Mouse (Mus musculus): ENCODE results near the gene Hnrnpa1. TPM values are rescaled to one million over a fixed set of nuclear protein-coding genes. Genes with fewer than 3 reads are reported as not detected.
A peak's percentile ranks its signal among the peaks of the same experiment; 100 is the strongest.

Hnrnpa1 gene
- polyA plus RNA-seq, 1 experiment from 2014 or later: 591 TPM

DNA sequence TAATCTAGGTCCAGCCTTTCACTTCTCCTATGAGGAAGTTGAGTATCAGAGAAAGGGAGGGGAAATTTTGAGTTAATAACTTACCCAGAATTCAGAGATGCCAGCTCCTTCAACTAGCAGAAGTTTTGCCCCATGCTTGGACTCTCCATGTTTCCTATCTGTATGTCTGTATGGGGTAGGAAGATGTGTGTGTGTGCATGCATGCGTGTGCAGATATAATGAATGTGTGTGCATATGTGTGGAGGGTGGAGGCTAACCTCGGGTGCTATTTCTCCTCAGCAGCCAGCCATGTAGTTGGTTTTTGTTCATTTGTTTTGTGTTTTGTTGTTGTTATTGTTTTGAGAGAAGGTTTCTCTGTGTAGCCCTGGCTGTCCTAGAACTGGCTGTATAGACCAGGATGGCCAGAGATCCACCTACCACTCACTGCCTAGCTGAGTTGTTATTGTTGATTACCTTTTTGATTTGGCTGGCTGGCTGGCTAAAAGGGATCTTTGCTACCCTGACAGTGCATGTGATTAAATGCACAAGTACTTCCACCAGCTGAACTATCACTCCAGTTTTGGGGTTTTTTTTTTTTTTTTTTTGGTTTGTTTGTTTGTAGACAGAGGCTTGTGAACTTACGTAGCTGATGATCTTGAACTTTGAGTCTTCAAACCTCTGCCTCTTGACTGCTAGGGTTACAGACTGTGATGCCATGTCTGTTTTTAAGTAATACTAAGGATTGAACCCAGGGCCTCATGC lies 41.4 kb downstream of the Hnrnpa1 start:
- peaks cover 59% of the 10 kb centered on the region for H3K36me3 ChIP-seq
- H3K9ac ChIP-seq: peak overlapping the region; percentile 18; the same call in 1 of the 2 replicates
- no peak for ATAC-seq

GRCm38 (mm10) chr15:103284066-103284465 lies 43.8 kb downstream of the Hnrnpa1 start:
- H3K9ac ChIP-seq: no peak overlapping the region
- H3K27me3 ChIP-seq (replicated peaks): no peaks in the 10 kb centered on the region
- WGBS (ENCODE audit: insufficient replicate concordance): 73% methylated on average over 3 of the region's 3 CpGs

More for the DNA sequence above, 41.4 kb downstream of the Hnrnpa1 start:
- 83% methylated on average over 3 of the region's 3 CpGs for WGBS (ENCODE audit: insufficient replicate concordance)
- H3K4me2 ChIP-seq: peak overlapping the region; percentile 6; the same call in 1 of the 2 replicates
- H3K4me1 ChIP-seq: peaks cover 75% of the 10 kb centered on the region
- H3K9me3 ChIP-seq (replicated peaks): no peaks in the 10 kb centered on the region
- H3K27me3 ChIP-seq (replicated peaks): no peaks in the 10 kb centered on the region
- H3K4me3 ChIP-seq: no peak overlapping the region
- H3K27ac ChIP-seq: peak overlapping the region; percentile 83

GRCm38 (mm10) chr15:103284647-103285046 lies 44.4 kb downstream of the Hnrnpa1 start:
- Histone ChIP-seq H3K9me3 (replicated peaks) (no peaks in the 10 kb centered on the region), H3K4me1 (peaks cover 47% of the 10 kb centered on the region), H3K27me3 (replicated peaks) (no peaks in the 10 kb centered on the region), H3K4me2 (no peak overlapping the region), H3K36me3 (peaks cover 60% of the 10 kb centered on the region), H3K9ac (peak overlapping the region; percentile 24; the same call in 1 of the 2 replicates), H3K27ac (peak overlapping the region; percentile 51; the same call in 1 of the 2 replicates), H3K4me3 (no peak overlapping the region)
- no peak for ATAC-seq
- WGBS (ENCODE audit: insufficient replicate concordance): 32% methylated on average over 2 of the region's 2 CpGs

More at GRCm38 (mm10) chr15:103284066-103284465, 43.8 kb downstream of the Hnrnpa1 start:
- no peak for ATAC-seq
- Histone ChIP-seq H3K4me3 (no peak overlapping the region), H3K4me2 (no peak overlapping the region), H3K36me3 (peaks cover 58% of the 10 kb centered on the region), H3K9me3 (replicated peaks) (no peaks in the 10 kb centered on the region), H3K4me1 (peaks cover 51% of the 10 kb centered on the region), H3K27ac (no peak overlapping the region)

DNA sequence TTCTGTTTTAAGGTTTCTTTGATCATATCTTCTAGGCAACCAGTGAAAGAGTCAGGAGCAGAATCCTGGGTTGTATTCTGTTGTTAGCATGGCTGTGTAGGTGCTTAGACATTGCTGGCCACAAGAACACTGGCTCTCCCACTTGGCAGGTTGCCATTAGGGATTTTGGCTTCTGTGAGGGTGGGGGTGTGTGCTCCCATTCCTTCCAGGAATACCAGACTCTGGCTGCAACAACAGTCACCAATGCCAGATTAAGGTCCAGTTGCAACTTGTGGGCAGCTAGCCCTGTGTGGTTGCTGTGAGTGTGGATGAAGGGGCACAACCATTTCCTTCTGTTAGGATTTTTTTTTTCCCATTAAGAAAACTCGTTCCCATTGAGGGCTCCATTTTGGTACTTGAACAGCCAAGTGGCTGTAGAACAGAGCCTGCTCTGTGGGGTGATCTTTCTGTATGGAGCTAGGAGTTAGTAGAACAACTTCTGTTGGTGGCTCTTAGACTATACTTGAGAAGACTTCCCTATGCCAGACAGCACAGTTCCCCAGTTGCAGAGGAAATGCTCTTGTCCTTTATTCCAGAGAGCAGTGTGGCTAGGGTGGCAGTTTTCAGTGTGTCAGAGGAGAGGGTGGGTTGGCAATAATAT lies 45.7 kb downstream of the Hnrnpa1 start:
- H3K4me1 ChIP-seq: peaks cover 34% of the 10 kb centered on the region
- peaks cover 66% of the 10 kb centered on the region for H3K36me3 ChIP-seq
- no peaks in the 10 kb centered on the region for H3K27me3 ChIP-seq (replicated peaks)
- no peak overlapping the region for H3K4me3 ChIP-seq
- no peak for ATAC-seq
- no peaks in the 10 kb centered on the region for H3K9me3 ChIP-seq (replicated peaks)
- H3K4me2 ChIP-seq: no peak overlapping the region
- 43% methylated on average over 1 of the region's 1 CpGs for WGBS (ENCODE audit: insufficient replicate concordance)
- H3K9ac ChIP-seq: no peak overlapping the region
- H3K27ac ChIP-seq: 0 out of 2 replicates have a peak overlapping the region, but pooled peaks have one; percentile 15

DNA sequence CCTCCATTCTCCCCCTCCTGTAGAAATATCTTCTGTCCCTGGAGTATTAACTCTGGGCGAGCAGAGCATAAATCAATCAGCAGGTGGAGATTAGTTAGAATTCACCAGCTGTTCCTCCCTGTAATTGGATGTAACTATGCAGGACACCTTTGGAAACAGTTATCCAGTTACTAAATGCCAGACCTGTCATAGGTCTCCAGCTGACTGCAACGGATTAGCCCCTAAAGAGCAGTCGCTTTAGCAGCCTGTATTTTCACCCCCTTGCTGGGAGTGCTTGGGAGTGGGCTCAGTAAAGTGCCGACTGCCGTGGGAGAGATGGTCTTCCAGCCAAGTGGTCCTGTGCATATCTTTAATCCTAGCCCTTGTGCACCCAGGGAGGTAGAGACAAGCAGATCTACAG lies 49.4 kb downstream of the Hnrnpa1 start:
- peaks cover 84% of the 10 kb centered on the region for H3K36me3 ChIP-seq
- WGBS (ENCODE audit: insufficient replicate concordance): 83% methylated on average over 5 of the region's 5 CpGs
- peaks cover 14% of the 10 kb centered on the region for H3K4me1 ChIP-seq
- H3K4me2 ChIP-seq: no peak overlapping the region
- H3K4me3 ChIP-seq: no peak overlapping the region
- no peaks in the 10 kb centered on the region for H3K27me3 ChIP-seq (replicated peaks)
- no peak overlapping the region for H3K9ac ChIP-seq
- ATAC-seq: no peak
- no peaks in the 10 kb centered on the region for H3K9me3 ChIP-seq (replicated peaks)
- no peak overlapping the region for H3K27ac ChIP-seq

DNA sequence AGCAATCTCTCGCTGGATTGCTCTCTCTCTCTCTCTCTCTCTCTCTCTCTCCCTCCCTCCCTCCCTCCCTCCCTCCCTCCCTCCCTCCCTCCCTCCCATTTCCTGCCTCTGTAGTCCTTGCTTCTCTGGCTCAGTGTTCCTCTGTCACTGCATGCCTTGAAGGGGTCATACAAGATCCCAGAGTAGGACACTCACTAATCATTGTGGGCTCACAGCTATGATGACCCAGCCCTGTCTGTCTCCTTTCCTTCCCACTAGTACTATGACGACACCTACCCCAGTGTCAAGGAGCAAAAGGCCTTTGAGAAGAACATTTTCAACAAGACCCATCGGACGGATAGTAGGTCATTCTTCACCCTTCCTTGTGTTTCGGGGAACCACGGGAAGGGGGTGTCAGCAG lies 50.2 kb downstream of the Hnrnpa1 start:
- ATAC-seq: no peak
- Histone ChIP-seq H3K27me3 (replicated peaks) (no peaks in the 10 kb centered on the region), H3K27ac (no peak overlapping the region), H3K36me3 (peaks cover 90% of the 10 kb centered on the region), H3K4me2 (no peak overlapping the region), H3K9me3 (replicated peaks) (no peaks in the 10 kb centered on the region), H3K9ac (no peak overlapping the region), H3K4me1 (peaks cover 6% of the 10 kb centered on the region), H3K4me3 (no peak overlapping the region)
- WGBS (ENCODE audit: insufficient replicate concordance): 83% methylated on average over 6 of the region's 6 CpGs

DNA sequence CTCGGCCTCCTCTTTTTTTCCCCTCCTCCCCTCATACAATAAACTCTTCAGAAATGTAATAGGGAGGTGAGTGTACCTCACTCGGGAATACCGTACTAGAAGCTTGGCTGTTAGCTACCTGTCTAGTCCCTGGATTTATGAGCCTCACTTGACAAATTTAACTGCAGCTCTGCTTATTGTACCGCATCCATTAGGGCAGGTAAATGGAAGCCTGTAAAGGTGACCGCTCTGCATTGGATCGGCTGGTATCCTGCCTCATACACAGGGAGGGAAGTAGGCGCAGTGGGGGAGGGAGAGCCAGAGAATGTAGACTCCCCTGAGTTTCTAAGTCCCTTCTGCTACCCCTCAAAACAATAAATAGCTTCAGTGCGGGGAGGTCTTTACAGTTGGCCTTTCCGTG lies 50.6 kb downstream of the Hnrnpa1 start:
- Histone ChIP-seq H3K27me3 (replicated peaks) (no peaks in the 10 kb centered on the region), H3K4me2 (no peak overlapping the region), H3K9me3 (replicated peaks) (no peaks in the 10 kb centered on the region), H3K27ac (no peak overlapping the region), H3K4me3 (no peak overlapping the region), H3K4me1 (peaks cover 1% of the 10 kb centered on the region), H3K9ac (no peak overlapping the region), H3K36me3 (peaks cover 91% of the 10 kb centered on the region)
- no peak for ATAC-seq
- WGBS (ENCODE audit: insufficient replicate concordance): 91% methylated on average over 9 of the region's 9 CpGs

GRCm38 (mm10) chr15:103292673-103293345 lies 52.6 kb downstream of the Hnrnpa1 start:
- peaks cover 95% of the 10 kb centered on the region for H3K36me3 ChIP-seq

DNA sequence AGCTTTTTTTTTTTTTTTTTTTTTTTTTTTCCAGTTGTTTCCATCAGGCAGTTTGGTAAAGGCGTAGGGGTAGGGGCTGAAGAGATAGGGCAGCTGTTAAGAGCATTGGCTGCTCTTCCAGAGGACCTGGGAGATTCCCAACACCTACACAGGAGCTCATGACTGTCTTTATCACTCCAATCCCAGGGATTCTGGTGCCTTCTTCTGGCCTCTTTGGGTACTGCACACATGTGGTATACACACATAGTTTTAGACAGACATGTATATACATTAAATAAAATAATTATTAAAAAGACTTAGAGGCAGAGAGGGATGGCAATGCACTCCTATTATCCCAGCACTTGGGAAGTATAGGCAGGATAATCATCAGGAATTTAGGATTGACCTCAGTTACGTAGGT lies 53.1 kb downstream of the Hnrnpa1 start:
- peaks cover 95% of the 10 kb centered on the region for H3K36me3 ChIP-seq
- ATAC-seq: no peak
- WGBS (ENCODE audit: insufficient replicate concordance): 97% methylated on average over 2 of the region's 2 CpGs

More at GRCm38 (mm10) chr15:103292673-103293345, 52.6 kb downstream of the Hnrnpa1 start:
- H3K9me3 ChIP-seq (replicated peaks): no peaks in the 10 kb centered on the region
- H3K4me3 ChIP-seq: no peak overlapping the region
- H3K27me3 ChIP-seq (replicated peaks): no peaks in the 10 kb centered on the region
- no peak for ATAC-seq
- H3K27ac ChIP-seq: no peak overlapping the region
- H3K9ac ChIP-seq: no peak overlapping the region
- no peaks in the 10 kb centered on the region for H3K4me1 ChIP-seq
- 86% methylated on average over 4 of the region's 4 CpGs for WGBS (ENCODE audit: insufficient replicate concordance)
- no peak overlapping the region for H3K4me2 ChIP-seq

DNA sequence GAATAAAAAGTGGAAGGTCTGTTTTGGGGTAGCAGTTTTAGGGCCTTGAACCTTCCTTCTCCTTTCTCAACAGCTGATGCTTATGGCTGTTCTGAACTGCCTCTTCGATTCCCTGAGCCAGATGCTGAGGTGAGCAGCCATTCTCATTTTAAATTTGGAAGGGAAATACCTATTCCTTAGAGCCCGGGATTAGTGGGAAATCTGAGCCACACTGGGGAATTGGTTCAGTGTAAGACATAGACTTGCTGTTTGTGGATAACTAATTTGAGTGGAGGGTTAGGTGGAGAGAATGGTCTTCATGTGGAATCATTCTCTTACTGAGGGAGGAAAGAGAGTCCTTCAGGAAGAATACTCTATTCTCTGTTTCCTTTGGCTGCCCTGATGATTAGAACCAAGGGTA lies 54.4 kb downstream of the Hnrnpa1 start:
- Histone ChIP-seq H3K9me3 (replicated peaks) (no peaks in the 10 kb centered on the region), H3K4me1 (no peaks in the 10 kb centered on the region), H3K4me2 (no peak overlapping the region), H3K4me3 (no peak overlapping the region), H3K27me3 (replicated peaks) (no peaks in the 10 kb centered on the region), H3K27ac (no peak overlapping the region), H3K9ac (no peak overlapping the region), H3K36me3 (peaks cover 95% of the 10 kb centered on the region)
- WGBS (ENCODE audit: insufficient replicate concordance): 88% methylated on average over 2 of the region's 2 CpGs
- no peak for ATAC-seq

More for the DNA sequence above, 53.1 kb downstream of the Hnrnpa1 start:
- Histone ChIP-seq H3K4me2 (no peak overlapping the region), H3K9ac (no peak overlapping the region), H3K27ac (no peak overlapping the region), H3K4me1 (no peaks in the 10 kb centered on the region), H3K9me3 (replicated peaks) (no peaks in the 10 kb centered on the region), H3K27me3 (replicated peaks) (no peaks in the 10 kb centered on the region), H3K4me3 (no peak overlapping the region)

GRCm38 (mm10) chr15:103295851-103296250 lies 55.6 kb downstream of the Hnrnpa1 start:
- no peak for ATAC-seq
- WGBS (ENCODE audit: insufficient replicate concordance): 48% methylated on average over 5 of the region's 5 CpGs
- H3K4me2 ChIP-seq: no peak overlapping the region
- no peak overlapping the region for H3K4me3 ChIP-seq
- H3K9me3 ChIP-seq (replicated peaks): no peaks in the 10 kb centered on the region
- no peaks in the 10 kb centered on the region for H3K27me3 ChIP-seq (replicated peaks)
- H3K36me3 ChIP-seq: peaks cover 90% of the 10 kb centered on the region
- H3K4me1 ChIP-seq: peaks cover 10% of the 10 kb centered on the region
- no peak overlapping the region for H3K9ac ChIP-seq
- 0 out of 2 replicates have a peak overlapping the region, but pooled peaks have one; percentile 20 for H3K27ac ChIP-seq

Data from liver, embryonic 12.5 days (tissue).